Mouse (Mus musculus) heart, embryonic 12.5 days (tissue): Measurements from ENCODE around the gene Pde3a. TPM values are rescaled to one million over a fixed set of nuclear protein-coding genes. Genes with fewer than 3 reads are reported as not detected.

ENCODE experiments used
- ATAC-seq: fragments of 200-750 bp; cut with Nextera tagmentation; 2 replicates; pipeline ENCODE4 v1.8.0; 2017; ENCODE audit warnings: moderate TSS enrichment, moderate library complexity; ENCODE audit not compliant: insufficient number of reproducible peaks, low FRiP score
- H3K27ac ChIP-seq: fragments of 300-500 bp; sonication (generic); 2 replicates; pipeline ENCODE4 v1.5.1; 2016; ENCODE audit warnings: mild to moderate bottlenecking, moderate library complexity; ENCODE audit not compliant: poor library complexity, severe bottlenecking
- H3K27me3 ChIP-seq: fragments of 300-500 bp; sonication (generic); replicated peaks from 2 replicates; pipeline ENCODE4 v1.6.1; 2016; ENCODE audit warnings: mild to moderate bottlenecking, moderate library complexity
- H3K36me3 ChIP-seq: fragments of 300-500 bp; sonication (generic); 2 replicates; pipeline ENCODE4 v1.6.1; 2016; ENCODE audit warnings: mild to moderate bottlenecking, moderate library complexity
- H3K4me1 ChIP-seq: fragments of 300-500 bp; sonication (generic); replicated peaks from 2 replicates; pipeline ENCODE4 v1.6.1; 2016; ENCODE audit warnings: mild to moderate bottlenecking
- H3K4me2 ChIP-seq: fragments of 300-500 bp; sonication (generic); 2 replicates; pipeline ENCODE4 v1.6.1; 2016; ENCODE audit warnings: mild to moderate bottlenecking, moderate library complexity
- H3K4me3 ChIP-seq: fragments of 300-500 bp; sonication (generic); 2 replicates; pipeline ENCODE4 v1.5.1; 2016; ENCODE audit warnings: mild to moderate bottlenecking
- H3K9ac ChIP-seq: fragments of 300-500 bp; sonication (generic); 2 replicates; pipeline ENCODE4 v1.6.1; 2016; ENCODE audit warnings: mild to moderate bottlenecking, moderate library complexity
- H3K9me3 ChIP-seq: fragments of 300-500 bp; sonication (generic); replicated peaks from 2 replicates; pipeline ENCODE4 v1.6.1; 2016; ENCODE audit warnings: mild to moderate bottlenecking, moderate library complexity
- WGBS: fragments of 180-500 bp; shearing (Covaris S2); methylation state at CpG from one replicate; pipeline ENCODE4 v1.1.7; 2016; 5-methylcytosine and 5-hydroxymethylcytosine counted together
- polyA plus RNA-seq: library from polyadenylated mRNA; unstranded; fragments of >200 nt; fragmentation: Nextera tagmentation; extraction: Ambion mirVana; gene quantifications from 2 replicates; pipeline ENCODE4 v1.2.1, GENCODE M21; 2016

Gene Pde3a
- polyA plus RNA-seq, 1 experiment from 2014 or later: 12.2 TPM

- Histone ChIP-seq H3K27ac (no peak overlapping the region), H3K36me3 (peaks cover 13% of the 10 kb centered on the region; the same call in 1 of the 2 replicates), H3K4me1 (peaks cover 16% of the 10 kb centered on the region), H3K9me3 (peaks cover 8% of the 10 kb centered on the region), H3K9ac (no peak overlapping the region), H3K4me3 (no peak overlapping the region), H3K4me2 (no peak overlapping the region), H3K27me3 (no peaks in the 10 kb centered on the region)
- no peak for ATAC-seq
- 82% methylated on average over 4 of the region's 4 CpGs for WGBS
Observed at GRCm38 (mm10) chr6:141435160-141435559, 186.1 kb downstream of the Pde3a start.

- ATAC-seq: no peak
- 62% methylated on average over 3 of the region's 3 CpGs for WGBS
- no peak overlapping the region for H3K9ac ChIP-seq
- H3K36me3 ChIP-seq: 0 out of 2 replicates have a peak, but pooled peaks cover 4% of the 10 kb centered on the region
- no peak overlapping the region for H3K4me3 ChIP-seq
- no peaks in the 10 kb centered on the region for H3K27me3 ChIP-seq
- H3K27ac ChIP-seq: no peak overlapping the region
- H3K9me3 ChIP-seq: peaks cover 4% of the 10 kb centered on the region
- H3K4me2 ChIP-seq: no peak overlapping the region
- peaks cover 5% of the 10 kb centered on the region for H3K4me1 ChIP-seq
Observed at GRCm38 (mm10) chr6:141439965-141440364, 190.9 kb downstream of the Pde3a start.

GRCm38 (mm10) chr6:141447547-141447946 lies 198.5 kb downstream of the Pde3a start:
- no peaks in the 10 kb centered on the region for H3K36me3 ChIP-seq
- H3K27me3 ChIP-seq: no peaks in the 10 kb centered on the region
- H3K9ac ChIP-seq: no peak overlapping the region
- ATAC-seq: no peak
- 8% methylated on average over 3 of the region's 3 CpGs for WGBS
- H3K4me3 ChIP-seq: no peak overlapping the region
- no peak overlapping the region for H3K27ac ChIP-seq
- H3K9me3 ChIP-seq: no peaks in the 10 kb centered on the region
- H3K4me2 ChIP-seq: no peak overlapping the region
- no peaks in the 10 kb centered on the region for H3K4me1 ChIP-seq

- no peaks in the 10 kb centered on the region for H3K9me3 ChIP-seq
- H3K27ac ChIP-seq: no peak overlapping the region
- 81% methylated on average over 8 of the region's 8 CpGs for WGBS
Observed at GRCm38 (mm10) chr6:141448886-141449285, 199.8 kb downstream of the Pde3a start.

GRCm38 (mm10) chr6:141455335-141455734 lies 206.3 kb downstream of the Pde3a start:
- Histone ChIP-seq H3K4me2 (no peak overlapping the region), H3K36me3 (peaks cover 6% of the 10 kb centered on the region), H3K9ac (no peak overlapping the region), H3K27ac (no peak overlapping the region), H3K4me1 (0 out of 2 replicates have a peak, but pooled peaks cover 4% of the 10 kb centered on the region), H3K4me3 (no peak overlapping the region), H3K9me3 (no peaks in the 10 kb centered on the region), H3K27me3 (no peaks in the 10 kb centered on the region)
- WGBS: 76% methylated on average over 5 of the region's 5 CpGs
- no peak for ATAC-seq

More at GRCm38 (mm10) chr6:141448886-141449285, 199.8 kb downstream of the Pde3a start:
- no peaks in the 10 kb centered on the region for H3K4me1 ChIP-seq
- H3K4me3 ChIP-seq: no peak overlapping the region
- H3K4me2 ChIP-seq: no peak overlapping the region
- no peaks in the 10 kb centered on the region for H3K36me3 ChIP-seq
- H3K9ac ChIP-seq: no peak overlapping the region
- ATAC-seq: no peak
- H3K27me3 ChIP-seq: no peaks in the 10 kb centered on the region

GRCm38 (mm10) chr6:141456591-141456990 lies 207.5 kb downstream of the Pde3a start:
- H3K4me3 ChIP-seq: no peak overlapping the region
- no peaks in the 10 kb centered on the region for H3K9me3 ChIP-seq
- H3K4me1 ChIP-seq: 0 out of 2 replicates have a peak, but pooled peaks cover 7% of the 10 kb centered on the region
- H3K9ac ChIP-seq: no peak overlapping the region
- WGBS: 82% methylated on average over 3 of the region's 3 CpGs
- ATAC-seq: no peak
- no peak overlapping the region for H3K4me2 ChIP-seq
- H3K36me3 ChIP-seq: peaks cover 6% of the 10 kb centered on the region
- H3K27me3 ChIP-seq: no peaks in the 10 kb centered on the region
- no peak overlapping the region for H3K27ac ChIP-seq

- whole genome bisulfite sequencing: 81% methylated on average over 2 of the region's 2 CpGs
- Histone ChIP-seq H3K4me1 (peaks cover 5% of the 10 kb centered on the region; the same call in 1 of the 2 replicates), H3K4me3 (no peak overlapping the region), H3K4me2 (no peak overlapping the region), H3K9me3 (peaks cover 3% of the 10 kb centered on the region; the same call in 1 of the 2 replicates), H3K9ac (no peak overlapping the region), H3K27ac (no peak overlapping the region), H3K36me3 (peaks cover 36% of the 10 kb centered on the region), H3K27me3 (no peaks in the 10 kb centered on the region)
- no peak for ATAC-seq
Observed at GRCm38 (mm10) chr6:141470251-141470650, 221.2 kb downstream of the Pde3a start.

GRCm38 (mm10) chr6:141474223-141474622 lies 225.2 kb downstream of the Pde3a start:
- no peak overlapping the region for H3K4me2 ChIP-seq
- H3K4me1 ChIP-seq: peaks cover 5% of the 10 kb centered on the region; the same call in 1 of the 2 replicates
- no peak overlapping the region for H3K4me3 ChIP-seq
- no peak overlapping the region for H3K9ac ChIP-seq
- H3K9me3 ChIP-seq: peaks cover 3% of the 10 kb centered on the region; the same call in 1 of the 2 replicates
- 49% methylated on average over 2 of the region's 2 CpGs for WGBS
- no peak for ATAC-seq
- no peak overlapping the region for H3K27ac ChIP-seq
- peaks cover 33% of the 10 kb centered on the region for H3K36me3 ChIP-seq
- H3K27me3 ChIP-seq: no peaks in the 10 kb centered on the region

GRCm38 (mm10) chr6:141474696-141475095 lies 225.6 kb downstream of the Pde3a start:
- Histone ChIP-seq H3K27ac (no peak overlapping the region), H3K27me3 (no peaks in the 10 kb centered on the region), H3K9ac (no peak overlapping the region), H3K4me2 (no peak overlapping the region), H3K9me3 (peaks cover 2% of the 10 kb centered on the region; the same call in 1 of the 2 replicates), H3K4me3 (no peak overlapping the region), H3K4me1 (peaks cover 5% of the 10 kb centered on the region; the same call in 1 of the 2 replicates), H3K36me3 (peaks cover 31% of the 10 kb centered on the region)
- no peak for ATAC-seq
- 55% methylated on average over 3 of the region's 3 CpGs for WGBS

- Histone ChIP-seq H3K4me2 (peak overlapping the region; percentile 11), H3K36me3 (peaks cover 14% of the 10 kb centered on the region), H3K4me3 (no peak overlapping the region), H3K4me1 (peaks cover 17% of the 10 kb centered on the region), H3K9me3 (no peaks in the 10 kb centered on the region), H3K27ac (peak overlapping the region; percentile 77), H3K27me3 (no peaks in the 10 kb centered on the region), H3K9ac (no peak overlapping the region)
- WGBS: 38% methylated on average over 10 of the region's 10 CpGs
- ATAC-seq: peak; percentile 89
Observed at GRCm38 (mm10) chr6:141485302-141486021, 236.4 kb downstream of the Pde3a start.

- no peak for ATAC-seq
- H3K4me3 ChIP-seq: no peak overlapping the region
- no peaks in the 10 kb centered on the region for H3K27me3 ChIP-seq
- H3K9me3 ChIP-seq: no peaks in the 10 kb centered on the region
- no peak overlapping the region for H3K27ac ChIP-seq
- H3K36me3 ChIP-seq: peaks cover 23% of the 10 kb centered on the region
- peaks cover 17% of the 10 kb centered on the region for H3K4me1 ChIP-seq
- no peak overlapping the region for H3K4me2 ChIP-seq
- WGBS: 63% methylated on average over 7 of the region's 7 CpGs
- H3K9ac ChIP-seq: no peak overlapping the region; the same call in 1 of the 2 replicates
Observed at GRCm38 (mm10) chr6:141487266-141487665, 238.2 kb downstream of the Pde3a start.
